Mouse (Mus musculus) stomach, postnatal 0 days (tissue): ENCODE measurements at regions not wholly inside any gene's neighbourhood (a gene's known extent, or its start where the extent isn't known, plus 50 kb on each side); places are given as distances from the start of the nearest gene placed in this dataset.

Experiments used
- CTCF ChIP-seq: IDR thresholded peaks from 2 replicates; pipeline ENCODE4 v1.5.1; 2016; ENCODE audit warnings: antibody characterized with exemption, low read depth, mild to moderate bottlenecking, moderate library complexity
- EP300 ChIP-seq: optimal IDR thresholded peaks from 2 replicates; pipeline ENCODE3; 2016; ENCODE audit warnings: antibody characterized with exemption

DNA sequence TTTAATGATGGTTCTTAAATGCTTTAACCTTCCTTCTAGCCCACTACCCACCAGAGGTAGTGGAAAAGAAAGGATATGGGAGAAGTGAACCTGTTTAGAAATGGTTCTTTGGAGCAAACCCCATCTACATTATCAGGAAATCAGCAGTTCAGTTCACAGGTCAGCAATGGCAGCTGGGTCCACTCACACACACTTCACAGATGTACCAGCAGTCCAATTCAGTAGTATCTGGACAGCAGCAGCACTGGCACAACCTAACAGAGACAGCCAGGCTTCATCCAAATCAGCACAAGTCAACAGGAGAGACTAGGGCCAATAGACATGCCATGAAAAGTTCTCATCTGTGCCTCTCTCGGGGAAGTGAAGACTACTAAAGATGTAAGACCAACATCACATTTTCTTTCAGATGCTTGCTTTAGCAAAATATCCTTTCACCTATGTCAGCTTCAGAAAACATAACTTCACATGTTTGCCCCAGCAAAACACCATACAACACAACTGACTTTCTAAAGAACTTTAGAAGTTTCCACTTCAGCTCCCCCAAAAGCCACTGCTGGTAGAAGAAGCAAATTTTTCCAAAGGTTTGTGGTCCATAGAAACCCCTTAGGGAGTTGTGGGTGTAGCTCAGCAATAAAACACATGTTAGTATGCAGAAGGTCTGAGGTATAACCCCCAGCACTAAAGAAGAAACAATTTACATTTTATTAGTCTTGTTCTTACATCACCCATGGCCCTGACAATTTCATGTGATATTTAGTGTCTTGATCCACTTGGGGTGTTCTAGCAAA is 77.7 kb downstream of the H2al2a start:
- TF ChIP-seq CTCF: no peak
- no peak for TF ChIP-seq EP300
